Mouse (Mus musculus): Measurements from ENCODE around the gene Cntnap2.
"Not testable (repeated sequence)": the region's sequence is repeated elsewhere in the genome, so short reads cannot be mapped to it uniquely, and the experiment has no call there.

Cntnap2 gene

GRCm38 (mm10) chr6:47256918-47257506 lies 2197.9 kb downstream of the Cntnap2 start:
- DNase-seq = no peak

- DNase-seq = no peak
These were observed 2200.5 kb downstream of the Cntnap2 start for GRCm38 (mm10) chr6:47259626-47260114.

GRCm38 (mm10) chr6:47267236-47267635 lies 2208.1 kb downstream of the Cntnap2 start:
- DNase-seq = no peak

GRCm38 (mm10) chr6:47269455-47269854 lies 2210.3 kb downstream of the Cntnap2 start:
- DNase-seq = no peak

GRCm38 (mm10) chr6:47271576-47271975 lies 2212.4 kb downstream of the Cntnap2 start:
- no peak for DNase-seq

GRCm38 (mm10) chr6:47272606-47273575 lies 2213.7 kb downstream of the Cntnap2 start:
- no peak for DNase-seq

- DNase-seq = no peak
These were observed 2215.9 kb downstream of the Cntnap2 start for GRCm38 (mm10) chr6:47275065-47275464.

GRCm38 (mm10) chr6:47279183-47279582 lies 2220.0 kb downstream of the Cntnap2 start:
- no peak for DNase-seq

- DNase-seq = no peak
These were observed 2222.4 kb downstream of the Cntnap2 start for GRCm38 (mm10) chr6:47281584-47281983.

- no peak for DNase-seq
These were observed 2225.6 kb downstream of the Cntnap2 start for GRCm38 (mm10) chr6:47284794-47285193.

- no peak for DNase-seq
These were observed 2226.6 kb downstream of the Cntnap2 start for GRCm38 (mm10) chr6:47285742-47286141.

- not testable (repeated sequence) for DNase-seq
These were observed 2227.2 kb downstream of the Cntnap2 start for GRCm38 (mm10) chr6:47286247-47286967.

GRCm38 (mm10) chr6:47287722-47288121 lies 2228.6 kb downstream of the Cntnap2 start:
- DNase-seq = no peak

- no peak for DNase-seq
These were observed 2232.8 kb downstream of the Cntnap2 start for GRCm38 (mm10) chr6:47291973-47292372.

GRCm38 (mm10) chr6:47292437-47292836 lies 2233.3 kb downstream of the Cntnap2 start:
- DNase-seq = no peak

GRCm38 (mm10) chr6:47294433-47294832 lies 2235.3 kb downstream of the Cntnap2 start:
- no peak for DNase-seq

GRCm38 (mm10) chr6:47304848-47305490 lies 2245.8 kb downstream of the Cntnap2 start:
- no peak for DNase-seq

GRCm38 (mm10) chr6:47306065-47306798 lies 2247.1 kb downstream of the Cntnap2 start:
- no peak for DNase-seq

GRCm38 (mm10) chr6:47306954-47307353 lies 2247.8 kb downstream of the Cntnap2 start:
- DNase-seq = no peak

GRCm38 (mm10) chr6:47314507-47315334 lies 2255.6 kb downstream of the Cntnap2 start:
- no peak for DNase-seq

- DNase-seq = no peak
These were observed 2256.3 kb downstream of the Cntnap2 start for GRCm38 (mm10) chr6:47315454-47315853.
